Mouse (Mus musculus) MEL (cell line): ENCODE results near the gene Klhdc7b. TPM values are rescaled to one million over a fixed set of nuclear protein-coding genes. Genes with fewer than 3 reads are reported as not detected.

Experiments
- DNase-seq: peaks from one replicate; pipeline ENCODE4 v3.0.0; 2011; ENCODE audit warnings: low read depth, low spot score
- H3K27ac ChIP-seq: 2 replicates; pipeline ENCODE4 v1.5.1; 2012; ENCODE audit warnings: low read depth, mild to moderate bottlenecking, control low read depth, low read length, moderate library complexity; ENCODE audit not compliant: control insufficient read depth
- H3K27me3 ChIP-seq, 2 experiments: fragments of 150-350 bp in 1 of 2; sonication (generic) in 1 of 2; 2 replicates each; pipeline ENCODE4 v1.6.1; 2012; ENCODE audit warnings: low read length in 2 of 2, mild to moderate bottlenecking in 2 of 2, improper control_type of control experiment in 1 of 2, moderate library complexity in 1 of 2; ENCODE audit not compliant: insufficient read depth in 2 of 2, control insufficient read depth in 1 of 2
- H3K36me3 ChIP-seq, 2 experiments: 2 replicates each; pipeline ENCODE4 v1.6.1; 2012 to 2014; ENCODE audit warnings: low read length in 2 of 2, improper control_type of control experiment in 1 of 2, inconsistent platforms in 1 of 2, mild to moderate bottlenecking in 1 of 2; ENCODE audit not compliant: insufficient read depth in 2 of 2, control insufficient read depth in 1 of 2
- H3K4me1 ChIP-seq, 2 experiments: fragments of 150-350 bp in 1 of 2; sonication (generic) in 1 of 2; 2 replicates each; pipeline ENCODE4 v1.6.1; 2012; ENCODE audit warnings: low read length in 2 of 2, improper control_type of control experiment in 1 of 2, mild to moderate bottlenecking in 1 of 2; ENCODE audit not compliant: insufficient read depth in 2 of 2, control insufficient read depth in 1 of 2
- H3K4me3 ChIP-seq, 2 experiments: fragments of 150-350 bp in 1 of 2; sonication (generic) in 1 of 2; 2 replicates each; pipeline ENCODE4 v1.5.1; 2012; ENCODE audit warnings: low read depth in 2 of 2, low read length in 2 of 2, mild to moderate bottlenecking in 2 of 2, moderate library complexity in 2 of 2, control low read depth in 1 of 2, improper control_type of control experiment in 1 of 2; ENCODE audit not compliant: control insufficient read depth in 1 of 2, insufficient read depth in 1 of 2
- H3K79me2 ChIP-seq: 2 replicates; pipeline ENCODE4 v1.6.1; 2012; ENCODE audit warnings: mild to moderate bottlenecking, low read length, moderate library complexity; ENCODE audit not compliant: control insufficient read depth, poor library complexity, insufficient read depth
- H3K9ac ChIP-seq: 2 replicates; pipeline ENCODE4 v1.6.1; 2012; ENCODE audit warnings: low read depth, mild to moderate bottlenecking, control low read depth, low read length, moderate library complexity; ENCODE audit not compliant: control insufficient read depth, poor library complexity, severe bottlenecking
- H3K9me3 ChIP-seq: fragments of 150-350 bp; sonication (generic); replicated peaks from 2 replicates; pipeline ENCODE4 v1.6.1; 2012; ENCODE audit warnings: mild to moderate bottlenecking, low read length, improper control_type of control experiment, moderate library complexity; ENCODE audit not compliant: insufficient read depth
- BHLHE40 ChIP-seq: IDR thresholded peaks from 2 replicates; pipeline ENCODE4 v1.6.1; 2012; ENCODE audit warnings: low read depth, mild to moderate bottlenecking, inconsistent platforms, low read length, improper control_type of control experiment, borderline replicate concordance
- CHD1 ChIP-seq: IDR thresholded peaks from 2 replicates; pipeline ENCODE4 v1.6.1; 2012; ENCODE audit warnings: low read depth, mild to moderate bottlenecking, inconsistent platforms, low read length, improper control_type of control experiment
- E2F4 ChIP-seq: IDR thresholded peaks from 2 replicates; pipeline ENCODE4 v1.6.1; 2011; ENCODE audit warnings: low read depth, low read length, improper control_type of control experiment, borderline replicate concordance
- ETS1 ChIP-seq: IDR thresholded peaks from 2 replicates; pipeline ENCODE4 v1.6.1; 2012; ENCODE audit warnings: low read depth, mild to moderate bottlenecking, inconsistent platforms, low read length, improper control_type of control experiment, moderate library complexity
- GATA1 ChIP-seq: IDR thresholded peaks from 2 replicates; pipeline ENCODE4 v1.6.1; 2011; ENCODE audit warnings: low read depth, low read length, improper control_type of control experiment
- HCFC1 ChIP-seq: IDR thresholded peaks from 2 replicates; pipeline ENCODE4 v1.6.1; 2012; ENCODE audit warnings: low read depth, mild to moderate bottlenecking, inconsistent platforms, low read length, improper control_type of control experiment, moderate library complexity
- KAT2A ChIP-seq: conservative IDR thresholded peaks from 2 replicates; pipeline ENCODE4 v1.6.1; 2012; ENCODE audit warnings: low read depth, low read length, improper control_type of control experiment, inconsistent platforms
- MEF2A ChIP-seq: IDR thresholded peaks from 2 replicates; pipeline ENCODE4 v1.6.1; 2014; ENCODE audit warnings: low read depth, mild to moderate bottlenecking, inconsistent platforms, low read length, improper control_type of control experiment; ENCODE audit not compliant: poor library complexity, insufficient replicate concordance, severe bottlenecking; ENCODE audit errors: extremely low read depth
- NELFE ChIP-seq: IDR thresholded peaks from 2 replicates; pipeline ENCODE4 v1.6.1; 2011; ENCODE audit warnings: low read depth, low read length, improper control_type of control experiment
- POLR2A ChIP-seq, 2 experiments: IDR thresholded peaks; 2 replicates each; pipeline ENCODE4 v1.6.1; 2011 to 2012; ENCODE audit warnings: low read length in 2 of 2, mild to moderate bottlenecking in 2 of 2, control low read depth in 1 of 2, improper control_type of control experiment in 1 of 2, low read depth in 1 of 2, moderate library complexity in 1 of 2; ENCODE audit not compliant: control insufficient read depth in 1 of 2, insufficient read depth in 1 of 2, poor library complexity in 1 of 2
- POLR2AphosphoS2 ChIP-seq: IDR thresholded peaks from 2 replicates; pipeline ENCODE4 v1.6.1; 2011; ENCODE audit warnings: low read length, improper control_type of control experiment
- RAD21 ChIP-seq: IDR thresholded peaks from 2 replicates; pipeline ENCODE4 v1.6.1; 2011; ENCODE audit warnings: mild to moderate bottlenecking, low read depth, low read length, improper control_type of control experiment
- SMC3 ChIP-seq: IDR thresholded peaks from 2 replicates; pipeline ENCODE4 v1.6.1; 2011; ENCODE audit warnings: low read depth, low read length, improper control_type of control experiment
- TAL1 ChIP-seq: IDR thresholded peaks from 2 replicates; pipeline ENCODE4 v1.6.1; 2012; ENCODE audit warnings: mild to moderate bottlenecking, inconsistent platforms, low read length, moderate library complexity, mixed read lengths
- TBP ChIP-seq: IDR thresholded peaks from 2 replicates; pipeline ENCODE4 v1.8.0; 2011; ENCODE audit warnings: low read depth, low read length, improper control_type of control experiment
- UBTF ChIP-seq: IDR thresholded peaks from 2 replicates; pipeline ENCODE4 v1.6.1; 2012; ENCODE audit warnings: low read depth, mild to moderate bottlenecking, inconsistent platforms, low read length, improper control_type of control experiment, moderate library complexity, borderline replicate concordance; ENCODE audit not compliant: insufficient read depth
- USF1 ChIP-seq: IDR thresholded peaks from 2 replicates; pipeline ENCODE4 v1.6.1; 2014; ENCODE audit warnings: low read depth, mild to moderate bottlenecking, inconsistent platforms, low read length, improper control_type of control experiment, moderate library complexity
- ZC3H11A ChIP-seq: IDR thresholded peaks from 2 replicates; pipeline ENCODE4 v1.6.1; 2012; ENCODE audit warnings: low read depth, mild to moderate bottlenecking, inconsistent platforms, low read length, improper control_type of control experiment
- ZMIZ1 ChIP-seq: IDR thresholded peaks from 2 replicates; pipeline ENCODE4 v1.6.1; 2012; ENCODE audit warnings: low read depth, mild to moderate bottlenecking, inconsistent platforms, low read length, improper control_type of control experiment, moderate library complexity
- ZNF384 ChIP-seq: IDR thresholded peaks from 2 replicates; pipeline ENCODE4 v1.6.1; 2012; ENCODE audit warnings: low read depth, mild to moderate bottlenecking, inconsistent platforms, low read length, improper control_type of control experiment
- polyA plus RNA-seq, 2 experiments: library from polyadenylated mRNA; stranded (reverse) in 1 of 2; unstranded in 1 of 2; fragments of >175 nt in 1 of 2; fragments of >200 nt in 1 of 2; gene quantifications; 2 replicates each; pipeline versions ENCODE4 v1.2.1 to v1.2.4; 2012; ENCODE audit warnings: low replicate concordance in 2 of 2, low read depth in 1 of 2; ENCODE audit not compliant: insufficient read length in 2 of 2, insufficient read depth in 1 of 2, missing spikeins in 1 of 2
- total RNA-seq: library from RNA; depleted of rRNA; stranded (reverse); fragments of 300-350 nt; gene quantifications from 2 replicates; pipeline ENCODE4 v1.2.3, GENCODE M21; 2012

The Klhdc7b gene
- total and polyA plus RNA-seq, 3 experiments: 0.01 TPM; not detected in 2

GRCm38 (mm10) chr15:89363051-89363450, 21.7 kb upstream of the Klhdc7b start:
- peaks cover 13 to 15% of the 10 kb centered on the region in 2 experiments for H3K36me3 ChIP-seq
- H3K27ac ChIP-seq: no peak overlapping the region
- H3K4me3 ChIP-seq: no peak overlapping the region
- H3K9ac ChIP-seq: no peak overlapping the region
- no peak for TF ChIP-seq UBTF
- TF ChIP-seq USF1: no peak
- no peak for TF ChIP-seq E2F4
- no peak for TF ChIP-seq TAL1
- no peak for TF ChIP-seq BHLHE40
- TF ChIP-seq TBP: no peak
- no peak for TF ChIP-seq CHD1
- TF ChIP-seq ZC3H11A: no peak
- TF ChIP-seq HCFC1: no peak
- TF ChIP-seq RAD21: no peak
- TF ChIP-seq, all 39 proteins: peak for 0
- peaks cover 9 to 13% of the 10 kb centered on the region in 2 experiments for H3K4me1 ChIP-seq
- H3K9me3 ChIP-seq: no peaks in the 10 kb centered on the region
- peaks cover 18% of the 10 kb centered on the region for H3K79me2 ChIP-seq
- DNase-seq: no peak
- H3K27me3 ChIP-seq: no peaks in the 10 kb centered on the region

DNA sequence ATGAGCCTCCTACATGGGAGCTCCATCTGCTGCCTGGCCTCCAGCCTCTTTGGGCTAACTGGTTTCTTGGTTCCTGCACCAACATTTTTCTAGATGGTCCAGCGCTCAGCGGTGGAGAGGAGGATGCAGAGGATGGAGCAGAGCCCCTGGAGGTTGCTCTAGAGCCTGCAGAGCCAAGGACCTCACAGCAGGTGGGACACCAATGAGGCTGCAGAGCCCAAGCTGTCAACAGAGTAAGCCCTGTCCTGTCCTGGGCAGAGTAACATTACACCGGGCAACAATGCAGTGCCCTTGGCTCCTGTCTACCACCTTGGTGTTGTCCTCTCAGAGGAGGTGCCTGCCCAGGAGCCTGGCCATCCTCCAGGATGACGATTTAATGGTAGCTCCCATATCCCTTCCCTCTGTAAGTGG, 19.6 kb upstream of the Klhdc7b start:
- no peak for DNase-seq
- no peak overlapping the region for H3K4me3 ChIP-seq
- no peaks in the 10 kb centered on the region for H3K4me1 ChIP-seq
- H3K36me3 ChIP-seq: peaks cover 0 to 13% of the 10 kb centered on the region in 2 experiments; a peak in 2 of 4 replicates
- no peak overlapping the region for H3K27ac ChIP-seq
- H3K9ac ChIP-seq: no peak overlapping the region
- H3K27me3 ChIP-seq: no peaks in the 10 kb centered on the region
- TF ChIP-seq POLR2A (IDR thresholded peaks at IDR 0.05; ENCODE audit: control insufficient read depth in 1 of 2, insufficient read depth in 1 of 2, low read depth in 1 of 2, low read length in 2 of 2, poor library complexity in 1 of 2): no peak
- TF ChIP-seq CHD1: no peak
- TF ChIP-seq ETS1: no peak
- no peak for TF ChIP-seq UBTF
- TF ChIP-seq ZNF384: no peak
- no peak for TF ChIP-seq POLR2AphosphoS2
- TF ChIP-seq TBP: no peak
- TF ChIP-seq GATA1: no peak
- TF ChIP-seq KAT2A: no peak
- TF ChIP-seq SMC3: no peak
- no peak for TF ChIP-seq NELFE
- TF ChIP-seq ZMIZ1: no peak
- TF ChIP-seq ZC3H11A: no peak
- TF ChIP-seq MEF2A: no peak
- TF ChIP-seq, all 39 proteins: peak for 0
- Histone ChIP-seq H3K9me3 (no peaks in the 10 kb centered on the region), H3K79me2 (peaks cover 4% of the 10 kb centered on the region)
